Mouse (Mus musculus) kidney, embryonic 16.5 days (tissue): ENCODE measurements at regions not wholly inside any gene's neighbourhood (a gene's known extent, or its start where the extent isn't known, plus 50 kb on each side); places are given as distances from the start of the nearest gene placed in this dataset.

Experiments
- ATAC-seq: fragments of 200-750 bp; cut with Nextera tagmentation; 2 replicates; pipeline ENCODE4 v1.8.0; 2017; ENCODE audit warnings: moderate TSS enrichment; ENCODE audit not compliant: low FRiP score, low TSS enrichment
- H3K27ac ChIP-seq: fragments of 300-500 bp; sonication (generic); 2 replicates; pipeline ENCODE4 v1.5.1; 2014; ENCODE audit warnings: low read length
- H3K27me3 ChIP-seq: fragments of 300-500 bp; sonication (generic); 2 replicates; pipeline ENCODE4 v1.6.1; 2014; ENCODE audit warnings: low read length, control low read depth, mixed read lengths; ENCODE audit not compliant: insufficient read depth
- H3K36me3 ChIP-seq: fragments of 300-500 bp; sonication (generic); 2 replicates; pipeline ENCODE4 v1.6.1; 2014; ENCODE audit warnings: low read length, control low read depth, mixed read lengths; ENCODE audit not compliant: insufficient read depth
- H3K4me1 ChIP-seq: fragments of 300-500 bp; sonication (generic); 2 replicates; pipeline ENCODE4 v1.6.1; 2014; ENCODE audit warnings: low read length, control low read depth, mixed read lengths; ENCODE audit not compliant: insufficient read depth
- H3K4me2 ChIP-seq: fragments of 300-500 bp; sonication (generic); replicated peaks from 2 replicates; pipeline ENCODE4 v1.6.1; 2014; ENCODE audit warnings: low read depth, low read length
- H3K4me3 ChIP-seq: fragments of 300-500 bp; sonication (generic); 2 replicates; pipeline ENCODE4 v1.5.1; 2014; ENCODE audit warnings: mild to moderate bottlenecking, low read length
- H3K9ac ChIP-seq: fragments of 300-500 bp; sonication (generic); replicated peaks from 2 replicates; pipeline ENCODE4 v1.6.1; 2014; ENCODE audit warnings: low read length
- H3K9me3 ChIP-seq: fragments of 300-500 bp; sonication (generic); 2 replicates; pipeline ENCODE4 v1.6.1; 2016; ENCODE audit warnings: low read length, control low read depth
- whole genome bisulfite sequencing: fragments of 180-500 bp; shearing (Covaris S2); extraction: QIAGEN DNeasy Blood & Tissue Kit; methylation state at CpG from one replicate; pipeline ENCODE4 v1.1.7; 2014; 5-methylcytosine and 5-hydroxymethylcytosine counted together

- 19% methylated on average over 4 of the region's 4 CpGs for WGBS
- no peak for ATAC-seq
- Histone ChIP-seq H3K4me3 (no peak overlapping the region), H3K27me3 (peaks cover 8% of the 10 kb centered on the region; the same call in 1 of the 2 replicates), H3K36me3 (no peaks in the 10 kb centered on the region), H3K4me1 (no peaks in the 10 kb centered on the region), H3K27ac (no peak overlapping the region), H3K4me2 (no peak overlapping the region), H3K9ac (no peak overlapping the region), H3K9me3 (no peaks in the 10 kb centered on the region)
Observed at GRCm38 (mm10) chr5:126765037-126765707, 476.4 kb upstream of the Tmem132c start.

- Histone ChIP-seq H3K9me3 (no peaks in the 10 kb centered on the region), H3K36me3 (no peaks in the 10 kb centered on the region), H3K4me2 (peak overlapping the region; percentile 16; the same call in 1 of the 2 replicates), H3K4me1 (no peaks in the 10 kb centered on the region), H3K27ac (no peak overlapping the region), H3K9ac (no peak overlapping the region), H3K27me3 (peaks cover 8% of the 10 kb centered on the region; the same call in 1 of the 2 replicates), H3K4me3 (no peak overlapping the region)
- ATAC-seq: no peak
- 40% methylated on average over 11 of the region's 11 CpGs for WGBS
Observed at GRCm38 (mm10) chr5:126769031-126769430, 472.6 kb upstream of the Tmem132c start.

GRCm38 (mm10) chr5:126787706-126788610, 453.6 kb upstream of the Tmem132c start:
- peak; percentile 91 for ATAC-seq
- Histone ChIP-seq H3K9ac (peak overlapping the region; percentile 49; the same call in 1 of the 2 replicates), H3K27me3 (no peaks in the 10 kb centered on the region), H3K9me3 (peaks cover 2% of the 10 kb centered on the region), H3K4me3 (peak overlapping the region; percentile 47), H3K27ac (no peak overlapping the region), H3K36me3 (no peaks in the 10 kb centered on the region), H3K4me1 (0 out of 2 replicates have a peak, but pooled peaks cover 8% of the 10 kb centered on the region), H3K4me2 (peak overlapping the region; percentile 68)
- 4% methylated on average over 29 of the region's 29 CpGs for WGBS

GRCm38 (mm10) chr5:126799698-126800279, 441.8 kb upstream of the Tmem132c start:
- H3K4me2 ChIP-seq: no peak overlapping the region
- no peak overlapping the region for H3K9ac ChIP-seq
- H3K27ac ChIP-seq: no peak overlapping the region
- no peak for ATAC-seq
- no peaks in the 10 kb centered on the region for H3K27me3 ChIP-seq
- no peaks in the 10 kb centered on the region for H3K36me3 ChIP-seq
- 93% methylated on average over 8 of the region's 8 CpGs for WGBS
- no peak overlapping the region for H3K4me3 ChIP-seq
- H3K4me1 ChIP-seq: no peaks in the 10 kb centered on the region
- H3K9me3 ChIP-seq: no peaks in the 10 kb centered on the region

- H3K9me3 ChIP-seq: peaks cover 2% of the 10 kb centered on the region
- no peaks in the 10 kb centered on the region for H3K4me1 ChIP-seq
- ATAC-seq: no peak
- H3K27ac ChIP-seq: no peak overlapping the region
- no peak overlapping the region for H3K4me2 ChIP-seq
- no peak overlapping the region for H3K9ac ChIP-seq
- no peaks in the 10 kb centered on the region for H3K36me3 ChIP-seq
- no peaks in the 10 kb centered on the region for H3K27me3 ChIP-seq
- no peak overlapping the region for H3K4me3 ChIP-seq
Observed at GRCm38 (mm10) chr5:126806656-126807055, 435.0 kb upstream of the Tmem132c start.

GRCm38 (mm10) chr5:126816069-126816468, 425.5 kb upstream of the Tmem132c start:
- H3K9ac ChIP-seq: no peak overlapping the region
- no peaks in the 10 kb centered on the region for H3K36me3 ChIP-seq
- no peak for ATAC-seq

GRCm38 (mm10) chr5:126835440-126835839, 406.2 kb upstream of the Tmem132c start:
- no peak for ATAC-seq

More at GRCm38 (mm10) chr5:126816069-126816468, 425.5 kb upstream of the Tmem132c start:
- no peak overlapping the region for H3K27ac ChIP-seq
- peaks cover 3% of the 10 kb centered on the region for H3K9me3 ChIP-seq
- H3K4me2 ChIP-seq: no peak overlapping the region
- no peak overlapping the region for H3K4me3 ChIP-seq
- no peaks in the 10 kb centered on the region for H3K27me3 ChIP-seq
- H3K4me1 ChIP-seq: no peaks in the 10 kb centered on the region

GRCm38 (mm10) chr5:126842606-126843005, 399.0 kb upstream of the Tmem132c start:
- Histone ChIP-seq H3K4me2 (no peak overlapping the region), H3K4me3 (no peak overlapping the region), H3K27ac (no peak overlapping the region), H3K27me3 (no peaks in the 10 kb centered on the region), H3K36me3 (no peaks in the 10 kb centered on the region), H3K4me1 (no peaks in the 10 kb centered on the region), H3K9me3 (no peaks in the 10 kb centered on the region), H3K9ac (no peak overlapping the region)
- WGBS: 78% methylated on average over 4 of the region's 4 CpGs
- ATAC-seq: no peak

More at GRCm38 (mm10) chr5:126835440-126835839, 406.2 kb upstream of the Tmem132c start:
- Histone ChIP-seq H3K36me3 (no peaks in the 10 kb centered on the region), H3K4me3 (no peak overlapping the region), H3K4me1 (no peaks in the 10 kb centered on the region), H3K9me3 (no peaks in the 10 kb centered on the region), H3K9ac (no peak overlapping the region), H3K27ac (no peak overlapping the region), H3K4me2 (no peak overlapping the region), H3K27me3 (no peaks in the 10 kb centered on the region)
- 92% methylated on average over 3 of the region's 3 CpGs for WGBS

GRCm38 (mm10) chr5:126862078-126862477, 379.5 kb upstream of the Tmem132c start:
- WGBS: 75% methylated on average over 1 of the region's 1 CpGs
- no peak for ATAC-seq
- Histone ChIP-seq H3K27me3 (no peaks in the 10 kb centered on the region), H3K36me3 (no peaks in the 10 kb centered on the region), H3K4me2 (no peak overlapping the region), H3K27ac (no peak overlapping the region), H3K9me3 (no peaks in the 10 kb centered on the region), H3K9ac (no peak overlapping the region), H3K4me1 (no peaks in the 10 kb centered on the region), H3K4me3 (no peak overlapping the region)
